Mouse (Mus musculus) lung, postnatal 0 days (tissue): ENCODE measurements around the gene B3galt1. TPM values are rescaled to one million over a fixed set of nuclear protein-coding genes. Genes with fewer than 3 reads are reported as not detected.

Source experiments
- ATAC-seq: fragments of 200-750 bp; cut with Nextera tagmentation; 2 replicates; pipeline ENCODE4 v1.8.0; 2017; ENCODE audit warnings: moderate library complexity
- DNase-seq: peaks from one replicate; pipeline ENCODE4 v3.0.0-alpha.2; 2016; ENCODE audit warnings: low spot score
- H3K27ac ChIP-seq: fragments of 300-500 bp; sonication (generic); 2 replicates; pipeline ENCODE4 v1.5.1; 2014; ENCODE audit warnings: antibody characterized with exemption, mild to moderate bottlenecking, low read length, mixed read lengths
- H3K27me3 ChIP-seq: fragments of 300-500 bp; sonication (generic); replicated peaks from 2 replicates; pipeline ENCODE4 v1.6.1; 2014; ENCODE audit warnings: low read length, mixed read lengths; ENCODE audit not compliant: insufficient read depth
- H3K36me3 ChIP-seq: fragments of 300-500 bp; sonication (generic); 2 replicates; pipeline ENCODE4 v1.6.1; 2014; ENCODE audit warnings: low read length, mixed read lengths; ENCODE audit not compliant: insufficient read depth
- H3K4me1 ChIP-seq: fragments of 300-500 bp; sonication (generic); 2 replicates; pipeline ENCODE4 v1.6.1; 2014; ENCODE audit warnings: antibody characterized with exemption, low read depth, low read length, mixed read lengths; ENCODE audit not compliant: insufficient read depth
- H3K4me2 ChIP-seq: fragments of 300-500 bp; sonication (generic); replicated peaks from 2 replicates; pipeline ENCODE4 v1.6.1; 2014; ENCODE audit warnings: low read depth, mild to moderate bottlenecking, low read length, moderate library complexity, mixed read lengths
- H3K4me3 ChIP-seq: fragments of 300-500 bp; sonication (generic); 2 replicates; pipeline ENCODE4 v1.5.1; 2014; ENCODE audit warnings: low read depth, low read length
- H3K9ac ChIP-seq: fragments of 300-500 bp; sonication (generic); replicated peaks from 2 replicates; pipeline ENCODE4 v1.6.1; 2014; ENCODE audit warnings: low read depth, mild to moderate bottlenecking
- H3K9me3 ChIP-seq: fragments of 300-500 bp; sonication (generic); 2 replicates; pipeline ENCODE4 v1.6.1; 2016; ENCODE audit warnings: low read length, mixed read lengths
- CTCF ChIP-seq: IDR thresholded peaks from 2 replicates; pipeline ENCODE4 v1.5.1; 2016; ENCODE audit warnings: antibody characterized with exemption, mild to moderate bottlenecking
- EP300 ChIP-seq: IDR thresholded peaks from 2 replicates; pipeline ENCODE4 v1.6.1; 2016; ENCODE audit warnings: antibody characterized with exemption, mild to moderate bottlenecking, control low read depth
- WGBS: fragments of 180-500 bp; shearing (Covaris S2); extraction: QIAGEN DNeasy Blood & Tissue Kit; methylation state at CpG from one replicate; pipeline ENCODE4 v1.1.7; 2014; 5-methylcytosine and 5-hydroxymethylcytosine counted together
- polyA plus RNA-seq: library from polyadenylated mRNA; unstranded; fragments of >200 nt; fragmentation: Nextera tagmentation; extraction: Ambion mirVana; gene quantifications from 2 replicates; pipeline ENCODE4 v1.2.1, GENCODE M21; 2015

The B3galt1 gene
- polyA plus RNA-seq, 1 experiment from 2014 or later, result 0.30 TPM

- no peak overlapping the region for H3K27ac ChIP-seq
- no peak overlapping the region for H3K4me2 ChIP-seq
- DNase-seq, result peak; percentile 29
- TF ChIP-seq EP300 (no peak), CTCF (no peak)
- no peaks in the 10 kb centered on the region for H3K27me3 ChIP-seq
- no peak overlapping the region for H3K9ac ChIP-seq
- H3K4me1 ChIP-seq, result no peaks in the 10 kb centered on the region
- ATAC-seq, result no peak
- H3K36me3 ChIP-seq, result no peaks in the 10 kb centered on the region
- H3K9me3 ChIP-seq, result no peaks in the 10 kb centered on the region
- 68% methylated on average over 5 of the region's 5 CpGs for WGBS
- H3K4me3 ChIP-seq, result no peak overlapping the region
Measured at GRCm38 (mm10) chr2:67829055-67829915, 263.6 kb downstream of the B3galt1 start.

- DNase-seq (no peak), ATAC-seq (no peak)
- no peak overlapping the region for H3K9ac ChIP-seq
- no peak overlapping the region for H3K27ac ChIP-seq
- TF ChIP-seq CTCF (no peak), EP300 (no peak)
- no peak overlapping the region for H3K4me2 ChIP-seq
- H3K9me3 ChIP-seq, result no peaks in the 10 kb centered on the region
- H3K36me3 ChIP-seq, result no peaks in the 10 kb centered on the region
- H3K4me1 ChIP-seq, result no peaks in the 10 kb centered on the region
- H3K4me3 ChIP-seq, result no peak overlapping the region
- H3K27me3 ChIP-seq, result no peaks in the 10 kb centered on the region
- 87% methylated on average over 8 of the region's 8 CpGs for WGBS
Measured at GRCm38 (mm10) chr2:67847806-67848205, 282.1 kb downstream of the B3galt1 start.

- Histone ChIP-seq H3K36me3 (no peaks in the 10 kb centered on the region), H3K4me3 (no peak overlapping the region), H3K27ac (no peak overlapping the region), H3K9ac (no peak overlapping the region), H3K9me3 (no peaks in the 10 kb centered on the region), H3K27me3 (no peaks in the 10 kb centered on the region), H3K4me2 (no peak overlapping the region), H3K4me1 (no peaks in the 10 kb centered on the region)
- WGBS, result 64% methylated on average over 3 of the region's 3 CpGs
- ATAC-seq, result no peak
- TF ChIP-seq CTCF, result no peak
- TF ChIP-seq EP300, result no peak
- no peak for DNase-seq
Measured at GRCm38 (mm10) chr2:67850725-67851124, 285.1 kb downstream of the B3galt1 start.

GRCm38 (mm10) chr2:67858340-67858739 is 292.7 kb downstream of the B3galt1 start:
- TF ChIP-seq CTCF (no peak), EP300 (no peak)
- no peak overlapping the region for H3K4me2 ChIP-seq
- no peak overlapping the region for H3K9ac ChIP-seq
- no peak overlapping the region for H3K27ac ChIP-seq
- H3K4me1 ChIP-seq, result no peaks in the 10 kb centered on the region
- ATAC-seq (no peak), DNase-seq (no peak)
- WGBS, result 89% methylated on average over 2 of the region's 2 CpGs
- H3K9me3 ChIP-seq, result no peaks in the 10 kb centered on the region
- H3K36me3 ChIP-seq, result no peaks in the 10 kb centered on the region
- H3K27me3 ChIP-seq, result no peaks in the 10 kb centered on the region
- H3K4me3 ChIP-seq, result no peak overlapping the region

GRCm38 (mm10) chr2:67859004-67859403 is 293.3 kb downstream of the B3galt1 start:
- 80% methylated on average over 2 of the region's 2 CpGs for WGBS
- H3K9ac ChIP-seq, result no peak overlapping the region
- DNase-seq, result no peak
- H3K27me3 ChIP-seq, result no peaks in the 10 kb centered on the region
- no peaks in the 10 kb centered on the region for H3K4me1 ChIP-seq
- no peak for TF ChIP-seq CTCF
- no peak for TF ChIP-seq EP300
- H3K4me2 ChIP-seq, result no peak overlapping the region
- H3K4me3 ChIP-seq, result no peak overlapping the region
- no peak for ATAC-seq
- no peaks in the 10 kb centered on the region for H3K36me3 ChIP-seq
- no peak overlapping the region for H3K27ac ChIP-seq
- no peaks in the 10 kb centered on the region for H3K9me3 ChIP-seq

- DNase-seq (no peak), ATAC-seq (no peak)
- Histone ChIP-seq H3K36me3 (no peaks in the 10 kb centered on the region), H3K9ac (no peak overlapping the region), H3K4me2 (no peak overlapping the region), H3K27me3 (no peaks in the 10 kb centered on the region), H3K4me3 (no peak overlapping the region), H3K4me1 (no peaks in the 10 kb centered on the region), H3K27ac (no peak overlapping the region), H3K9me3 (no peaks in the 10 kb centered on the region)
- WGBS, result 70% methylated on average over 3 of the region's 3 CpGs
- TF ChIP-seq EP300 (no peak), CTCF (no peak)
Measured at GRCm38 (mm10) chr2:67873368-67873767, 307.7 kb downstream of the B3galt1 start.
